Mouse (Mus musculus) layer of hippocampus, postnatal 25 days (tissue): ENCODE measurements around the gene Tox2. TPM values are rescaled to one million over a fixed set of nuclear protein-coding genes. Genes with fewer than 3 reads are reported as not detected.

Experiments used
- DNase-seq, 2 experiments: peaks; one replicate each; pipeline ENCODE4 v3.0.0; 2022; ENCODE audit warnings: mixed read lengths in 2 of 2, low spot score in 1 of 2; ENCODE audit errors: extremely low spot score in 1 of 2
- total RNA-seq, 2 experiments: library from RNA; stranded (reverse); gene quantifications; 2 replicates each; pipeline ENCODE4 v1.2.3; 2021

Gene Tox2
- total RNA-seq, 2 experiments from 2014 or later, result 23.5 to 24.3 TPM

- no peak for DNase-seq
Measured at GRCm38 (mm10) chr2:163204548-163205261, 1.8 kb downstream of the Tox2 start.

- DNase-seq, result no peak
Measured at GRCm38 (mm10) chr2:163205262-163205647, 2.3 kb downstream of the Tox2 start.

GRCm38 (mm10) chr2:163205737-163206490 is 3.0 kb downstream of the Tox2 start:
- DNase-seq, result no peak

GRCm38 (mm10) chr2:163207315-163207714 is 4.4 kb downstream of the Tox2 start:
- no peak for DNase-seq

- DNase-seq, result no peak
Measured at GRCm38 (mm10) chr2:163209139-163209538, 6.2 kb downstream of the Tox2 start.

GRCm38 (mm10) chr2:163213085-163213484 is 10.2 kb downstream of the Tox2 start:
- DNase-seq, result no peak

- DNase-seq, result no peak
Measured at GRCm38 (mm10) chr2:163218095-163218494, 15.2 kb downstream of the Tox2 start.

GRCm38 (mm10) chr2:163218571-163218970 is 15.6 kb downstream of the Tox2 start:
- DNase-seq, result no peak

GRCm38 (mm10) chr2:163219447-163219846 is 16.5 kb downstream of the Tox2 start:
- DNase-seq, result no peak

- DNase-seq, result no peak
Measured at GRCm38 (mm10) chr2:163220706-163221105, 17.8 kb downstream of the Tox2 start.

GRCm38 (mm10) chr2:163225302-163225701 is 22.4 kb downstream of the Tox2 start:
- no peak for DNase-seq

- DNase-seq, result no peak
Measured at GRCm38 (mm10) chr2:163229050-163229449, 26.1 kb downstream of the Tox2 start.

- DNase-seq, result peak in 1 of 2 experiments; percentile 33
Measured at GRCm38 (mm10) chr2:163231781-163232534, 29.0 kb downstream of the Tox2 start.

- DNase-seq, result no peak
Measured at GRCm38 (mm10) chr2:163233666-163234065, 30.7 kb downstream of the Tox2 start.

GRCm38 (mm10) chr2:163236057-163236456 is 33.1 kb downstream of the Tox2 start:
- peak in 1 of 2 experiments; percentile 32 for DNase-seq

GRCm38 (mm10) chr2:163237999-163238529 is 35.1 kb downstream of the Tox2 start:
- DNase-seq, result peak in 1 of 2 experiments; percentile 31

- DNase-seq, result no peak
Measured at GRCm38 (mm10) chr2:163239945-163240344, 37.0 kb downstream of the Tox2 start.

- no peak for DNase-seq
Measured at GRCm38 (mm10) chr2:163241867-163242266, 38.9 kb downstream of the Tox2 start.

- no peak for DNase-seq
Measured at GRCm38 (mm10) chr2:163243917-163244852, 41.3 kb downstream of the Tox2 start.

GRCm38 (mm10) chr2:163248912-163249311 is 46.0 kb downstream of the Tox2 start:
- DNase-seq, result no peak
